17 mouse cellular contexts compared by ENCODE assay signal in the genomic region with DNA sequence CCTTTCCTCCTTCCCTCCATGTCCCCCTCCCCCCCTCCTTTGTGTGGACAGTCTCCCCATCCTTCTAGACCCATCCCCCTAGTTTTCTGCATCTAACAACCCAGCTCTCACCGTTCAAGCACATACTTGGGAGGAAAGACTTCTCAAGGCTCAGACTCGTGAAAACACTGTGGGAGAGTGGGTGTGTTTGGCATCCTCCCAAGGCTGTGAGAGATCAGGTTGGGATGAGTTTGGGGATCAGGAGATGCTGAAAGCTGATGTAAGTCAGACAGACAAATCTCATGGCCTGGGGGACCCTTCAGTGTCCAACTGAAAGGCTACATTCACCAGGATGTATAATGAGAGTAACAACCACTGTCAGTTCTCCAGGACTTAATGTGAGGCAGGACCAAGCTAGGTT.
DNase-seq lines count a peak whose midpoint lies in the region; ATAC-seq lines count a peak whose summit lies in the region.
"Had no signal": no experiment of that assay in that cellular context is flagged by ENCODE, and none has a peak within 500 bp of the region (broad histone marks: within the 10 kb centered on the region; RNA-seq: fewer than 3 reads in every experiment).

No protein-coding gene starts in this region.

- peaks cover 7% of the 10 kb centered on the region for H3K36me3 ChIP-seq in forebrain, embryonic 10.5 days (replicated peaks)
- no peaks in the 10 kb centered on the region for H3K36me3 ChIP-seq in forebrain, embryonic 16.5 days (ENCODE audit: control insufficient read depth, insufficient read depth)
- no peaks in the 10 kb centered on the region for H3K36me3 ChIP-seq in midbrain, embryonic 13.5 days
- H3K36me3 ChIP-seq: forebrain, embryonic 12.5 days; hindbrain, embryonic 15.5 days had no signal

- peaks cover 45% of the 10 kb centered on the region for H3K27me3 ChIP-seq in forebrain, embryonic 10.5 days (ENCODE audit: poor library complexity, severe bottlenecking)
- H3K27me3 ChIP-seq in forebrain, embryonic 16.5 days (replicated peaks; ENCODE audit: control insufficient read depth, insufficient read depth, low read length): no peaks in the 10 kb centered on the region
- no peaks in the 10 kb centered on the region for H3K27me3 ChIP-seq in midbrain, embryonic 13.5 days
- H3K27me3 ChIP-seq: hindbrain, embryonic 15.5 days had no signal

- peak overlapping the region; percentile 40 for H3K27ac ChIP-seq in forebrain, embryonic 10.5 days
- H3K27ac ChIP-seq in forebrain, embryonic 16.5 days (ENCODE audit: low read length): no peak overlapping the region
- peak overlapping the region; percentile 80 for H3K27ac ChIP-seq in midbrain, embryonic 13.5 days
- H3K27ac ChIP-seq: forebrain, embryonic 12.5 days; macrophage had no signal

- intact Hi-C loops in left cerebral cortex, postnatal 10 days (cut with DNase I): no loop called here
- intact Hi-C loops in heart, postnatal 36 days (cut with DNase I): no loop called here

- H3K9me3 ChIP-seq in forebrain, embryonic 10.5 days: peaks cover 20% of the 10 kb centered on the region
- H3K9me3 ChIP-seq in forebrain, embryonic 16.5 days (ENCODE audit: control insufficient read depth, low read length): no peaks in the 10 kb centered on the region
- no peaks in the 10 kb centered on the region for H3K9me3 ChIP-seq in midbrain, embryonic 13.5 days
- H3K9me3 ChIP-seq: hindbrain, embryonic 15.5 days had no signal

- H3K4me3 ChIP-seq in forebrain, embryonic 10.5 days: no peak overlapping the region
- no peak overlapping the region for H3K4me3 ChIP-seq in forebrain, embryonic 16.5 days (replicated peaks; ENCODE audit: low read length)
- no peak overlapping the region for H3K4me3 ChIP-seq in midbrain, embryonic 13.5 days (replicated peaks)
- H3K4me3 ChIP-seq: forebrain, embryonic 12.5 days; hindbrain, embryonic 15.5 days had no signal

- no peak overlapping the region for H3K4me2 ChIP-seq in forebrain, embryonic 16.5 days (ENCODE audit: low read length)
- no peak overlapping the region for H3K4me2 ChIP-seq in midbrain, embryonic 13.5 days (replicated peaks)
- H3K4me2 ChIP-seq: forebrain, embryonic 12.5 days; hindbrain, embryonic 15.5 days had no signal

- WGBS in forebrain, embryonic 10.5 days: 66% methylated on average over 2 of the region's 2 CpGs
- 30% methylated on average over 2 of the region's 2 CpGs for WGBS in forebrain, embryonic 16.5 days
- WGBS in midbrain, embryonic 13.5 days: 32% methylated on average over 2 of the region's 2 CpGs

- H3K4me1 ChIP-seq in forebrain, embryonic 10.5 days: peaks cover 42% of the 10 kb centered on the region
- peaks cover 30% of the 10 kb centered on the region for H3K4me1 ChIP-seq in forebrain, embryonic 16.5 days (replicated peaks; ENCODE audit: control insufficient read depth, insufficient read depth, low read length)
- H3K4me1 ChIP-seq in midbrain, embryonic 13.5 days (replicated peaks): peaks cover 39% of the 10 kb centered on the region

- no peak overlapping the region for H3K9ac ChIP-seq in forebrain, embryonic 16.5 days (replicated peaks; ENCODE audit: low read depth, low read length)
- no peak overlapping the region for H3K9ac ChIP-seq in midbrain, embryonic 13.5 days (replicated peaks)
- H3K9ac ChIP-seq: forebrain, embryonic 12.5 days; hindbrain, embryonic 15.5 days had no signal

- no peak for ATAC-seq in forebrain, embryonic 16.5 days
- no peak for ATAC-seq in midbrain, embryonic 13.5 days

- DNase-seq in forebrain, embryonic 10.5 days (ENCODE audit: extremely low spot score, low spot score): no peak
- peak; percentile 33 to 62 for DNase-seq in left cerebral cortex, postnatal 10 days (ENCODE audit: extremely low spot score in 1 of 2, low spot score in 2 of 2)
- no peak for DNase-seq in left cerebral cortex, adult 11 months (ENCODE audit: low spot score)
- DNase-seq in right cerebral cortex, postnatal 10 days (ENCODE audit: low spot score in 2 of 2): peak; percentile 70 to 74
- DNase-seq in spleen, adult 12 weeks (ENCODE audit: low spot score): no peak
- no peak for DNase-seq in heart, postnatal 36 days
- DNase-seq: cerebellum, postnatal 14 days; embryo, embryonic 11 days; kidney, adult 18-20 months; kidney, postnatal 10 days; lung, adult 18-20 months; thymus, postnatal 25 days had no signal

Comparison
In these comparisons a context has a peak if more than half of its experiments do, and no peak if none do; other contexts are left out.
1. DNase-seq: peak in left cerebral cortex, postnatal 10 days (2 of 2) and right cerebral cortex, postnatal 10 days (2 of 2); none in forebrain, embryonic 10.5 days (single experiment), left cerebral cortex, adult 11 months (single experiment), spleen, adult 12 weeks (single experiment) and heart, postnatal 36 days (0 of 2).